Mouse (Mus musculus) cortical plate, adult 2 months (tissue): Measurements from ENCODE around the gene Rassf3.

ENCODE experiments used
- CTCF ChIP-seq: fragments of 200-500 bp; IDR thresholded peaks from 2 replicates; pipeline ENCODE4 v1.5.1; 2011; ENCODE audit warnings: mild to moderate bottlenecking, control low read depth, low read length; ENCODE audit not compliant: insufficient read depth; ENCODE audit errors: extremely low read depth
- POLR2A ChIP-seq: fragments of 200-500 bp; IDR thresholded peaks from 2 replicates; pipeline ENCODE4 v1.6.1; 2011; ENCODE audit warnings: mild to moderate bottlenecking, low read length, control low read depth; ENCODE audit not compliant: insufficient read depth; ENCODE audit errors: extremely low read depth

GRCm38 (mm10) chr10:121454708-121455475 lies 21.3 kb downstream of the Rassf3 start:
- TF ChIP-seq CTCF (no peak), POLR2A (no peak)
